Mouse (Mus musculus) cerebellum, postnatal 10 days (tissue): ENCODE results near the gene Prl8a9.

Source experiments
- DNase-seq, 2 experiments: peaks; one replicate each; pipeline ENCODE4 v3.0.0; 2021; ENCODE audit warnings: mixed read lengths in 2 of 2

Prl8a9 gene

DNA sequence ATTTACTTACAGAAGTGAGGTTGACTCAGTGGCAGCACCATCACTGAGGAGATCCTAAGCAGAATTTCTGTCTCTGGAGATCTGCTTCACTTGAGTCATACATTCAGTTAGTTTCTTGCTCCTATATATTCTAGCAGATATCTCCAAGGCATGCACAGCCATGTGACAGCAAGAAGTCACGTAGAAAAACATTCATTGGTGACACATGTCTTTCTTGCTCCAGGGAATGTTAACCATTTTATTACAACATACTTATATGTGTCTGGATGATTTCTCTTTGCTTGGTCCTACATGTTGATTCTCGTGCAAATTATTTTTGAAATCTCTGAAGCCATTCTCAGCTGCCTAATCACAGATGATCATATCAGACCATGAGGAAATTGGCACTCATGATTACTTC, at the start of gene Prl8a9:
Gene Prl8a9, minus strand, starts transcription at position 101 of the 400 bp plus-strand sequence.
- DNase-seq = no peak

DNA sequence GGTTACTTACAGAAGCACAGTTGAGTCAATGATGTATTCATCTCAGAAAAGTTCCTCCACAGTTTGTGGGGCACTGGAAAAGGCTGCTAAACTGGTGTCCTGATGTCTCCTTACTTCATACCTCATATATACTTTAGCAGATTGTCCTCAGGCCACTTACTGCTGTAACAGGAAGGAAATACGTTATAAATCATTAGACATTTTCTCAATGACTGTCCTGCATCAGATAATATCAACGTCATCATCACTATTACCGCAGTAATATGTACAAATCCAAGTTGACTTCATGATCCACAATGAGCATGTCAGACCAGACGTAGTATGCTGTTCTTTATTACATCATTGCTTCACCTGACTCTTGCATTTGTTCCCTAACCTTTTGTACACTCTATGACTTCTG, 46.1 kb upstream of the Prl8a9 start, which contains the start of gene Prl7b1:
Gene Prl7b1, minus strand, starts transcription at position 101 of the 400 bp plus-strand sequence.
- no peak for DNase-seq

DNA sequence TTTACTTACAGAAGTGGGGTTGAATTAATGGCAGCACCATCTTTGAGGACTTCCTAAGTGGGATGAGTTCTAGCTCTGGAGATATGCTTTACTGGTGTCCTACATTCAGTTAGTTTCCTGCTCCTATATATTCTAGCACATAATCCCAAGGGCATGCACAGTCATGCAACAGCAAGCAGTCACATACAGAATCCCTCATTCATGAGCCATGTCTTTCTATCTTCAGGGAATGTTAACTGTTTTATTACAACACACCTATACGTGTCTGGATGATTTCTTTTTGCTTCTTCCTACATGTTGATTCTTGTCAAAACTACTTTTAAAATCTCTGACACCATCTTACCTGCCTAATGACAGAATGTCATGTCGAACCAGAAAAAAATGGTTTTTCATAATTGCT, 17.7 kb upstream of the Prl8a9 start, which contains the start of gene Prl8a1:
Gene Prl8a1, minus strand, starts transcription at position 101 of the 400 bp plus-strand sequence.
- no peak for DNase-seq

DNA sequence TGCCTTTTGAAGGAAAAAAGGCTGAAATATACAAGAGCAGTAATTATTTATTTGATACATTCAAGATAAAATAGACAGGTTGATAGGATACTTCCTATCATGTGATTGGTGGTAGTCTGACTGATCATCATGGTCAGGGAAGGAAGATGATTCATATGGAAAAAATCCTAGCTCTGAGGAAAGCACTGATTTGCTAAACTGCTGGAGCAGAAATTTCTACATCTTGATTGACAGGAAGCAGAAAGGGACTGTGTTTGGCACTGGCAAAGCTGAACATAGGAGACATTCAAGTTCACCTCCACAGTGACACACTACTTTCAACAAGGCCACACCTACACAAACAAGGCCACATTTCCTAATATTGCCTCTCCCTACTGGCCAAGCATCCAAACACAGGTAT, 11.1 kb downstream of the Prl8a9 start:
- DNase-seq = no peak

DNA sequence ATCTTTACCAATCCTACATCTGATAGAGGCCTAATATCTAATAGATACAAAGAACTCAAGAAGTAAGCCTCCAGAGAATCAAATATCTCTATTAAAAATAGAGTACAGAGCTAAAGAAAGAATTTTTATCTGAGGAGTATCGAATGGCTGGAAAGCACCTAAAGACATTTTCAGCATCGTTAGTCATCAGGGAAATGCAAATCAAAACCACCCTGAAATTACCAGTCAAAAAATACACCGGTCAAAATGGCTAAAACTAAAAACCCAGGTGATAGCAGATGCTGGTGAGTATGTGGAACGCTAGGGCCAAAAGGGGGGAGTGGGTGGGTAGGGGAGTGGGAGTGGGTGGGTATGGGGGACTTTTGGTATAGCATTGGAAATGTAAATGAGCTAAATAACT, 41.2 kb downstream of the Prl8a9 start:
- DNase-seq = no peak

DNA sequence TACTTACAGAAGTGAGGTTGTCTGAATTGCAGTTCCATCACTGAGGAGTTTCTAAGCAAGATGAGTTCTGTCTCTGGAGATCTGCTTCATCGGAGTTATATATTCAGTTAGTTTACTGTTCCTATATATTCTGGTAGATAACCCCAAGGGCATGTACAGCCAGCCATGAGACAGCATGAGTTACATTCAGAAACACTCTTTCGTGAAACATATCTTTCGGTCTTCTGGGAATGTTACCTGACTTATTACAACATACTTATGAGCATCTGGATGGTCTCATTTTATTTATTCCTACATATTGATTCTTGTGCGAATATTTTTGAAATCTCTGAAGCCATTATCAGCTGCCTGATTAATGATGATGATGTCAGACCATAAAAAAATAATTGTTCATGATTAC, 51.3 kb downstream of the Prl8a9 start, which contains the start of gene Prl8a8:
Gene Prl8a8, minus strand, starts transcription at position 101 of the 400 bp plus-strand sequence.
- no peak for DNase-seq
